Mouse (Mus musculus) bone marrow, adult 2 months (tissue): Measurements from ENCODE around the gene Slc16a11.

Experiments used
- CTCF ChIP-seq: fragments of 200-500 bp; IDR thresholded peaks from 2 replicates; pipeline ENCODE4 v1.5.1; 2011; ENCODE audit warnings: low read length, control low read depth; ENCODE audit not compliant: control insufficient read depth, insufficient read depth
- POLR2A ChIP-seq: fragments of 200-500 bp; IDR thresholded peaks from 2 replicates; pipeline ENCODE4 v1.6.1; 2011; ENCODE audit warnings: low read depth, mild to moderate bottlenecking, control low read depth, low read length, borderline replicate concordance; ENCODE audit not compliant: control insufficient read depth

GRCm38 (mm10) chr11:70228828-70229227, 16.3 kb downstream of the Slc16a11 start:
- peak; percentile 38; the same call in 1 of the 2 replicates for TF ChIP-seq POLR2A
- TF ChIP-seq CTCF = no peak
